Mouse (Mus musculus) mouse trophoblast stem cell (cell line): ENCODE measurements around the gene Zfp366.

Experiments used
- in situ Hi-C, 2 experiments: fragments of 300-500 bp; cut with MseI, MboI; formaldehyde crosslinking; loops; 2 replicates in 1 of 2; 3 replicates in 1 of 2; pipeline ENCODE4 v1.15.1; 2025

Gene Zfp366

DNA sequence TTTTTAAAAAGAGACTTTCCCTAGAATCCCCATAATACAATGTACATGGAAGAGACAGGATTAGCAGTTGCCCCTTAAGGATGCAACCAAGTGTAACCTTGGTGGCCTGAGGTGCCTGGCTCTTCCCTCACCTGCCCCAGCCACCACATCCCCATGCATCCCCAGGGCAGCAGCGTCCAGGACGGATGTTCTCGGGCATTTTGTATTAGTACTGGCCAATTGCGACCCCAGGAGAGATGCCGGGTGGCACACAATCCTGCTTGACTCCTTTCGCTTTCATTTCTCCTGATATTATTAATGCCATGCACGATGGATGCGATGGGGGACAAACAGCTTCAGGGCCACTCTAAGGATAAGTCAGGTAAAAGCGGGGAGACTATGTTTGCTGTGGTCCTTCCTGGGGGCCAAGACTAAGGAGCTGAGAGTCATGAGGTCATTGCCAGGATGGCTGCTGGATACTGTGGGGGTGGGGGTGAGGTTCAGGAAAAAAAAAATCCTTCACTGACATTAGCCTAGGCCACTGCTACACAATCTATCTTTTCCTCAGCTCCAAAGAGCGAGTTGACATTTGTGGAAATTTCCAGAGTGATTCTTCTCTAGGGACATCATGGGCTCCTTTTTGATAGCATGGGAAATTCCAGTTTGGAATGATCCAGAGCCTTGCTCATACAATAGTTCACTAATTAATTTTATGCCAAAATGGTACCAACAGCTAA lies 1.7 kb downstream of the Zfp366 start:
- in situ Hi-C loops = no loop called here

DNA sequence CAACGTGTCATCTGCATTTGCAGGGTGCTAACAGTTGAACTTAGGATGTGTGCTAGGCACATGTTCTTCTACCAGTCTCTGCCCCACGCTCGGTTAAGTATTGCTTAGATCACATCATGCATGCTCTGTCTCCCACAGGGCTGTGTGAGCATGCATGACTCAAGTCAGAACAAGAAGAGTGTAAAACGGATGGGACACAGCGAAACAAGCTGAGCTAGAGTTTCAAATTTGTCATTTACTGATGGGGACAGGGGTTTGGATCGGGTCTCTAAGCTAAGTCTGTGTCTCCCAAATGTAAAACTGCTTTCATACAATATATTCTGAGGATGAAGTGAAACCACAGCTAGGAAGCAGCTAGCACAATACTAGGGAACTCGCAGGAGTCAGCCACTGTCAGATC lies 2.2 kb downstream of the Zfp366 start:
- in situ Hi-C loops = no loop called here

- in situ Hi-C loops = no loop called here
Observed at GRCm38 (mm10) chr13:99187456-99187855, 2.8 kb downstream of the Zfp366 start.

- in situ Hi-C loops = no loop called here
Observed at GRCm38 (mm10) chr13:99188625-99189024, 4.0 kb downstream of the Zfp366 start.

- in situ Hi-C loops = no loop called here
Observed at GRCm38 (mm10) chr13:99189671-99190070, 5.0 kb downstream of the Zfp366 start.

GRCm38 (mm10) chr13:99190466-99190865 lies 5.8 kb downstream of the Zfp366 start:
- in situ Hi-C loops = no loop called here

- in situ Hi-C loops = no loop called here
Observed at GRCm38 (mm10) chr13:99191063-99191462, 6.4 kb downstream of the Zfp366 start.

- in situ Hi-C loops = no loop called here
Observed at GRCm38 (mm10) chr13:99196314-99196713, 11.7 kb downstream of the Zfp366 start.

DNA sequence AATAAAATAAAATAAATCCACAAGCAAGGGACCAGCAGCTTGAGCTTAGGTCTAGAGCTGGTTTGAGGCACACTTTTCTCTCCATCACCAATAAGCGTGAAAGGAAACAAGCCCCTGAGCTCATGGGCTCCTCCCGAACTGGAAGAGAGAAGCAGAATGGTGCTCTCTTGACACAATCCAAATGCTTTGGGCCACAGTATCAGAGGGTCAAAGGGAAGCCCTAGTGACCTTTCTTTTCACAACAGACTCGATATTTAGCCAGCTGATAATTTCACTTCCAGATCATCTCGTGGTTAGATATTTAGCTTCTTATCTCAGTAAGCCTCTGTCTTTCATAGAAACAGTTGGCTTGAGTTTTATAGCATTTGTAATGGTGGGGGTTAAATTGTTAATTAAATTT lies 12.2 kb downstream of the Zfp366 start:
- in situ Hi-C loops = no loop called here

DNA sequence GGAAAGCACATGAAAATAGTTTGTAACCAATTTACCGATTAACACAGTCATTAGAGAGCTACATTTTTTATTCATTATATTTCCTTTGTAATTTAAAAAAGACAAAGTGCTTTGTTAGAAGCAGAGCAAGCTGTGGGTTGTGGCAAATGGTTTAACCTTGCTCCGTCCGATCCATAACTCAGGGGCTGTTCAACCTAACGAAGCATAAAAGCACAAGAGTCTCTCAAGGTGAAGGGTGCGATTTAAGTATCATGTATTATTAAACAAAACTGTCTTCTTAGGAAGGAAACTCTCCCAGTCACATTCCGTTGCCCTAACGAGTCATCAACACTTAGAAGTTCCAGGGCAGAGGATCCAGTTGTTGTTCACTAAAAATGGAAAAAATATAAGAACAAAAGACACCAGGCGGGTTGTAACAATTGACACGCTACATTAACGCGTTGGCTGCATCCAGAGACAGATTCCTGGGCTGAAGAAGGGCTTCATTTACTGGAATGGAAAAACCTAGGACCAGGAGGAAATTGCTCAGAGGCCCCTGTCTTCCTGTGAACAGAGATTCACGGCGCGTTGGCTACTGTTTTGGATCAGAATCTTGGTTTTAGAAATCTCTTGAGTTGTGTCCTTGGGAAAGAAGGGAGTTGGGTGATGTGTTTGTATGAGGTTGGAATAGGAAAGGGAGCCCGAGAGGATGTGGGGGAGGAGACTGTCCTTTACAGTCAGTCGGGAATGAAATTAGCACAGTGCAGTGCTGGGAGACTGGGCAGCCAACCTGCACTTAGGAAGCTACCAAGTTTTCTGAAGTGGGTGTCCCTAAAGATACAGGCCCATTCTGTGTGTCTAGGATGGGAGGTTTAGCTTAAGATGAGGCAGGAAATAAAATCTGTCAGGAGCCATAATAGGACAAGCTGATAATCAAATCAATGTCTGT lies 17.3 kb downstream of the Zfp366 start:
- in situ Hi-C loops = no loop called here

- in situ Hi-C loops = no loop called here
Observed at GRCm38 (mm10) chr13:99207214-99207613, 22.6 kb downstream of the Zfp366 start.

DNA sequence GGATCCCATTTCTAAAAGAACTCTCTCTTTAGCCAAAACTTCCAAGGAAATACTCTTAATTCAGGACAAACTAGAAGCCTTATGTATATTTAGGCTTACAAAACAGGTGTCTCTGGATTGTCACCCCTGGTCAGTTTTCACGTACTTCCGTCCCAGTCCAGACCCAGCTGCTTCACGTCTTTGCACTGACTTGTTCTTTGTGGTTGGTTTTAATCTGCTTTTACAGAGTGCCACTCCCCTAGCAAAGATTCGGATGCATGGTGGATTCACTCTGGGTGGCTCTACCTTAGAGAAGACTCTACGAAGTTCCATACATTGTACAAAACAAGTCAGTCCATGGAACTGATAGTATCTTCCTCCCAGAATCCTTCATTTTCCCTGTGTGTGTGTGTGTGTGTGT lies 25.2 kb downstream of the Zfp366 start:
- in situ Hi-C loops = no loop called here

GRCm38 (mm10) chr13:99210837-99211236 lies 26.2 kb downstream of the Zfp366 start:
- in situ Hi-C loops = no loop called here

DNA sequence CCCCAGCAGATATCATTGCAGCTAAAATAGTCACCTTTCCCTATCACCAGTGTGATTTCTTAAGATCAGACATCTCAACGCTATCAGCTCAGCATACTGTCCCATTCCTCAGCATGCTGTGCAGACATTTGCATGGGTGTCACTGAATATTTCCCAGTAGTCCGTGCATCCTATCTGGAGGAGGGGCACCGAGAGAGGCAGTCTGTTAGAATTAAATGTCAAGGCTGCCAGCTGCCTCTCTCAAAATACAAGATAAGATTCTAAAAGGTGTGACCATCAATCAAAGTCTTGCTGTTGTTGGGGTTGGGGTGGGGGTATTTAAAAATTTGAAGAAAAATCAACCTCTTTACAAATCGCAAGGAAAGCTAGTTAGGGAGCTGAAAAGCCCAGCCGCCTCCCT lies 28.4 kb downstream of the Zfp366 start:
- in situ Hi-C loops = no loop called here

DNA sequence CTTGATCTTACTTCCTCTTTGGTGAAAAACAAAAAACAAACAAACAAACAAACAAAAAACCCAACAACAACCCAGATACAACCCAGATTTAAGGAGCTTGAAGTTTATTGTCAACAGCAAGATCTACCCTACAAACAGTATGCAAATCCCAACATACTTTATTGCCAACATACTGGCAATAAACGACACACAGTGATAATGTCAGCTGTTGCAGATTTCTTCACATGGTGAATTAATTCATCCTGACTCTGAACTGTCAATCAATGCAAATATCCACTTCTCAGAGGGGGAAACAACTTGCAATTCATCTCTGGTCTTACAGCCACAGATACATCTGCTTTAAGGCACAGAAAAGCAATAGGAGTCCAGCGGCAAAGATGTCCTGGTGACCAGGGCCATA lies 31.4 kb downstream of the Zfp366 start:
- in situ Hi-C loops = no loop called here

- in situ Hi-C loops = no loop called here
Observed at GRCm38 (mm10) chr13:99217984-99218383, 33.4 kb downstream of the Zfp366 start.

- in situ Hi-C loops = no loop called here
Observed at GRCm38 (mm10) chr13:99219586-99219985, 35.0 kb downstream of the Zfp366 start.

- in situ Hi-C loops = no loop called here
Observed at GRCm38 (mm10) chr13:99221996-99222395, 37.4 kb downstream of the Zfp366 start.

DNA sequence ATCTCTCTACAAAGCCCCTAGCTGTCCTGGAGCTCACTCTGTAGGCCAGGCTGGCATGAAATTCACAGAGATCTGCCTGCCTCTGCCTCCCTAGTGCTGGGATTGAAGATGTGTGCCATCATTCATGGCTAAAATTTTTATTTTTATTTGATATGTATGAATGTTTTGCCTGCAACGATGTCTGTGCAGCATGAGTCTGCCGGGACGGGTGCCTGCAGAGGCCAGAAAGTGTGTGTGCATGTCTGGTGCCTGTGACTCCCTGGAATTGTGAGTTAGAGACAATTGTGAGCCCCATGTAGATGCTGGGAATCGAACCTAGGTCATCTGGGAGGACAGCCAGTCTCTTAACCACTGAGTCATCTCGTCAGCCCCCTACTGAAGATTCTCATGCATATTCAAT lies 37.9 kb downstream of the Zfp366 start:
- in situ Hi-C loops = no loop called here

DNA sequence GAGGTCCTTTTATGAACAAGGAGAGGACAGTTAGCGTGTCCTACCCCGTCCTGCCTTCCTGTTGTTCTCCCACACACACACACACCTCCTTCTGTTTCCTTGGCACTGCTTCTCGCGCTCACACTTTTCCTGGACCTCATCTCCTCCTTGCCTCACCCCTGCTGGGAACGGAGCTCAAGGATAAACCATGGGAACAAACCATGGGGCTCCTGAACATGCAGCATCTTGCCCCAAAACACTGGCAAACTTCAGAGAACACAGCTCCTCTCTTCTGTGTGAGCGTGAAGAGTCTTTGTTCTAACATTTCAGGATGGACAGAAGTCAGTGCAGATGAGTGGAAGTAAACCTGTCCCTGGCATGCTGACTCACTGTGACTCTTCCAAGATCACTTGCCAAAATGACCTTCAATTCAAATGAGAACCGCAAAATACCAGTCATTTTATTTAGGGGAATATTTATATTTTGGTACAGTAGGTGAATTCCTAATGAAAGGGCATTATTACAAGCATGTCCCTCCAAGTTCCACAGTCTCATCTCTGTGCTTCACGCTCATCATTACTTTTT lies 38.8 kb downstream of the Zfp366 start:
- in situ Hi-C loops = no loop called here

DNA sequence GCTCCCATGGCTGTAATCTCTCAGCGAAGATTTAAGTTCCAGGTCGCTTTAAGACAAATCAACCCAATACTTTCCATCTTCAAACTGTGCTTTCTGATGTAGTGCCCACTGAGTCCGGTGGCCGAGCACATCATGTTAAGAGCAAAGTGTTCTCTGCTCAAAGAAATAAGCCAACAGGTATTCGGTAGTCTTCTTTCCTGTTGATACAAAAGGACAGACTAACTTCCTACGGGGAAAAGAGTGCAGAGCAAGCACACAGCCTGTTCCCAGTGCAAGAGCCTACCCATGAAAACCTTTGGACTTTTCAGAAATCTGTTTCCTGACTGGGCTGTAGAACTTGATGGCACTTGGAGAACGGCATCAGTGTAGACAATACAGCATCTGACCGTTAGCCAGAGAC lies 39.3 kb downstream of the Zfp366 start:
- in situ Hi-C loops = no loop called here

DNA sequence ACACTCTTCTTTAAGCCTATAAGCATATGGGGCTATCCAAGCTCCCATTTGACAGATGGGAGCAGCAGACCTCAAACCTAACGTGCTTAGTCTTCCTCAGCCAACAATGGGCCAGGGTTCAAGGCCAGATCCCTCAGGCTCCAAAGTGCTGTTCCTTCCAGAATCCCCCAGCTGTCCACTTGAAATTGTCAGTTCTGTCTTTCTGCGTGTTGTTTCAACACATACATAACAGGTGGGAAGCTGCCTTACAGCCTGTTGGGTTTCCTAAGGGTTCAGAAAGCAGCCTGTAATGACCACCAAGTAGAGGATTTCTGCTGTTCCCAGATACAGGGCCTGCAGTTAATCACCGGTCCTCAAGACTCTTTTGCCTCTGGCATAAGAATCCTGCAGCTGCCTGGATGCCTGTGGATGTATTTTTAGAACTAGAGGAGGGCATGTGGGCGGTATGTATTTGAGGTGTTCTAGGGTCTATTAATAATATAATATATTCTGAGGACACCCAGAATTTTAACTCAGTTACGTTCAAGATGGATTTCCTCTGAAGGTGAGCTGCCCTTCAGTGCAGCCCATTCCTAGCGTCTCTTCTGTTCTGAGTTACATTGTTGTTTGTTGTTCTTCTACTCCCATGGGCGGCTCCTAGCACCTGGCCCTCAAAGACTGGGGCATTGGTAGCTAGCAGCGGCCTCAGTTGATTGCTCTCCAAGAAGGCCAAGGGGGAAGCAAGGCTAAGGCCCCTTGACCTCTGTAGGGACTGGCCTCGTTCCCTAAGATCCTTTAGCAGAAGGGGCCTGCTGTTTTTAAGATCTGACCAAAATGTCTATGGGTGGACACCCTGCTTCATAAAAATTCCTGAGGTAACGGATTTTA lies 41.0 kb downstream of the Zfp366 start:
- in situ Hi-C loops = no loop called here
